Mouse (Mus musculus): ENCODE measurements at regions not wholly inside any gene's neighbourhood (a gene's known extent, or its start where the extent isn't known, plus 50 kb on each side); places are given as distances from the start of the nearest gene placed in this dataset.
A peak's percentile ranks its signal among the peaks of the same experiment; 100 is the strongest.

DNA sequence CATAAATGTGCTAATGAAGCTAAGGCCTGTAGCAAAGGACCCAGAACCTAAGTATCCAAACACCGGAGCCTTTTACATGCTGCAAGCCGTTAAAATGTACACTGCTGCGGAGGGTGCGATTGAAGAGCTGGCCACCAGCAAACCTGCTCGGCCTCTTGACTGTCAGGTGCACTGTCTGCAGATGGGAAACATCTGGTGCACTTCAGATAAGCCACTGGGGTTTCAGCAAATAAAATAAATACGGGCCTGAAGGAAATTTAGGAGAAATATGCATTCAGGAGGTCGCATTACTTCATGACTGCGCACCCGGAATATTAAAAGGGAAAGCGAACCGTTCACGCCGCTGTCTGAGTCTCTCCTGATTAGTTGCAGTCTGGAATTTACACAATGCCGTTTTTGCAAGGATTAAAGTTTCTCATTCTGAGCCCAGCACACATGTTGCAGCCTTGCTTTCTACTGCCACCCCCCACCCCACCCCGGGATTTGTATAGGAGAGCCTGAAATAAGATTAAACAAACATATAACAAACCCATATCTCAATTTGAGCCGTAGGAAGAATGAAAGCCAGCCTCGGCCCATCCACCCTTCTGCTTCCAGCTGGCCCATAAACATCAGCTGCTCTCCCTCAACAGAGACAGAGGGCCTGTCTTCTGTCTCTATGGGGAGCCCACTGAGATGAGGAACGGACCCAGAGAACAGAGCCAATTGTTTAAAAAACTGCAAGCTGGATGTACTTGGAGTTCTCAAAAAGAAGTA lies 103.5 kb upstream of the Cd180 start:
- no peak for DNase-seq

DNA sequence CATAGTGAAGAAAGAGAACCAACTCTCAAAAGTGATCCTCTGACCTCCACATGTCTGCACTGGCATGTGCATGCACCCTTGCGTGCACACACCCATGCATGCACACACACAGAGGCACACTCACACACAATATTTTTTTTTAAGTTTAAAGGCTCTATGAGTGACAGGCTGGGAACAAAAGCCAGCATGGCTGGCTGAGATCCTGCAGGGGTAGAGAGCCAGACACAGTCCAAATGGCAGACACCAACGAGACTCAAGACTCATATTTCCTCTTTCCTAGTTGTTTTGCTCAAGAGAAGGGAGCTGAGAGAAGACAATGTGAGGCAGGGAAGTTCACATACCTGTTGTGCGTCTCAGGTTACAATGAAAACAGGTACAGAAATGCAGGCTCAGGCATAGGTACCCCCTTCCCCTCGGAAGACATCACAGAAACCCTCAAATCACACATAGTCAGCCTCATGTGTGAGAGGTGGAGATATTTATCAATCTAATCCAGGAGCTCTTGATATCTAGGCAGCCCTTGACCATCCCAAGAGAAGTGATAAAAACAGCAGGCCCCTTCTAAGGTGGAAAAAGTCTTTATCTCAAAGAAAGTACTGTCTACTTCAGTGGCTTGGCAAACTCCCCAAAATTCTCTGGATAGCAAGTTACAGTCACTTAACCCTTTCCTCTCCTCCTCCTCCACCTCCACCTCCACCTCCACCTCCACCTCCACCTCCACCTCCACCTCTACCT lies 101.4 kb upstream of the Cd180 start:
- no peak for DNase-seq

DNA sequence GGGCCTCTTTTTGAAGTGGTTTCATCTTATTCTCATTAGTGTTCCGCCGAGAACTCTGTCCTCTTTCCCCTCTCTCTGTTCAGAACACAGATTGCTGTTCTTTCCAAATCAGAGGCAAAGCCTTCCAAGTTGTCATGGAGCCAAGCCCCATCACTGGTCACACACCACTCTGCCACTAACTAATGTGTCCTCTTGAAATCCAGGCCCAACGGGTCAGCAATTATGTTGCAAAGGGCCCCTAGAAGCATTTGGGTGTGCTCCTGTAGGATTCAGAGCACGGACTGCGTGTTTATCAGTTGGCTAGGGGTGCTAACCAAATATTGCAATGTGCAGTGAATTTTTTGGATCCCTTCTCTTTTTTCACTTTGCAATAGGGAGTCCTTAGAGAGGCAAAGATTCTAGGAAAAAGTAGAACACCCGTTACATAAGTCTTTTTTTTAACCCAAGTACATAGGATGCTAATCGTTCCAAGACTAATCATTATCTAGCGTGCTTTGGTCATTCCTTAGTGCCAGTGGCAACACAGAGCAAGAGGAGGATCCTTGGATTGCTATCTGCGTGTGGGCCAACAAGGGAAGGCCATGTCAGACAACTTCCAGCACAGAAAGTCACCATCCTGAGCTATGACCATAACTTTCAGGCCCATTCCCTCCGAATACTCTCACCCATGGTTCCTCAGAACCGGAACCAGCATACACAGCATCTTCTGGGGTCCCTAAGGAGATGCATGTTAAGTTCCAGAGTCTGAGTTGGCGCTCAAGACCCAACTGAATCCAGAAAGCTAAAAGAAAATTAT lies 99.8 kb upstream of the Cd180 start:
- peak; percentile 50 for DNase-seq

DNA sequence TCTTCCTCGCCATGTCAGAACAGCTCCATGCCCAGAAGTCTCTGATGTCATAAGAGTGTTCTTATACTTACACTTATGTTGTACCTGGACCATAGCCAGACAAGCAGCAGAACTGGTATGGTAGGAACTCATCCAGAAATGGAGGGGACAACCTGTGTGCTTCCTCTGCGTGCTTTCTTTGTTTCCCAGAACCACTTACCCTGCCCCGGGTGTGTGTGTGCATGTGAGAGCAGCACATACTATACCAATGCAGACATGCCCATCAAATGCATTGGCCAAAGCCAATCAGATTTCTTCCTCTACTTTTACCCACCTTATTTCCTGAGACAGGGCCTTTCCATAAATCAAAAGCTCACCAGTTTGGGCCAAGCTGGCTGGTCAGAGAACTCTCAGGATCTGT lies 99.2 kb upstream of the Cd180 start:
- DNase-seq, result no peak

DNA sequence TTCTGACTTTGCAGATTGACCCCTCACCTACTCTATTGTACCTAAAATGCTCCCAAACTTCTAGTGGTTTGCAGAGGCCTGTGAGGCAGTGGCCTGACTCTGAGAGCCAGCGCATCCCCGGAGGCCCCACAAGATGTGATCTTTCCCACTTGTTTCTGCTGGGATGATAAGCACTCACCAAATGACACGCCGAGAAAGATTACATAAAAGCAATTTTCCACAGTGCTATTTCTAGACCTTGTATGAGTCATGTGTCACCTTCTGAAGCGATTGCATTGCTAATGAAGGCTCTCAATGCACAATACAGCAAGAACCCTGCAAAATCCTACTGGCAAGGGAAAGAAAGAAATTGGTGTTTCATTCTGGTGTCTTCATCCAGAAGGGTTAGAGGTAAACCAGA lies 97.8 kb upstream of the Cd180 start:
- no peak for DNase-seq

DNA sequence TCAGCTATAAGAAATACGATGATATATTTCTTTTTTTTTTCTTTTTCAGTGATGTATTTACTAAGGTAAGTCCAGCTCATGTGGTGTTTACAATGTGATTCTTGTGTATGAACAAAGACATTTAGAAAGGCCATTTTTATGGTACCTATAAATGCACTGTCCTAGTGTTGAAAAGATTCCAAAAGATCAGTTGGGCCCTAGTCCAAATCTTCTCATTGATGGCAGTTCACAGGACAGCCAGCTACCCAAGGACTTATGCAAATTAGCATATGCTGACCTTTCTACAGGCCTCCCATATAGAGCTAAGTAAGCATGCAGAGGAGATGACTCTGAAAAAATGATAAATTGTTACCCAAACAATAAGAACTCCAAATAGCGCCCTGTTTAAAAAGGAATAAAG lies 97.3 kb upstream of the Cd180 start:
- DNase-seq, result no peak

DNA sequence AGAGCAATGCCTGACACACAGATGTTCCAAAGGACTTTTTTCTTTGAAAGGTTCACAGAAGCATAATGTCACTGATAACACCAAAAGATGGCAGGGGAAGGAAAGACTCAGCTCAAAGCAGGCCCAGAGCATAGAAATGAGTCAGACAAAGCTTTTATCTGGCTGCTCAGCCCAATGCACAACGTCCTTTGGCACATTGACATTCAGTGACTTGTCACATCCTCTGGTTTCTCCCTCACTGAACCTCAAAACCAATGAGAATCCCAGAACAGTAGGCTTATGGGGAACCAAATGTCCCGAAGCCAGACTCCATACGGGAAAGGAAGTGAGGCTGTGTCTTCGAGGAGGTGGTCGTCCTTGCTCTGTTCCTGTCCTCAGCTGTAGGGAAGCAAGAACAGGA lies 95.2 kb upstream of the Cd180 start:
- DNase-seq, result no peak

DNA sequence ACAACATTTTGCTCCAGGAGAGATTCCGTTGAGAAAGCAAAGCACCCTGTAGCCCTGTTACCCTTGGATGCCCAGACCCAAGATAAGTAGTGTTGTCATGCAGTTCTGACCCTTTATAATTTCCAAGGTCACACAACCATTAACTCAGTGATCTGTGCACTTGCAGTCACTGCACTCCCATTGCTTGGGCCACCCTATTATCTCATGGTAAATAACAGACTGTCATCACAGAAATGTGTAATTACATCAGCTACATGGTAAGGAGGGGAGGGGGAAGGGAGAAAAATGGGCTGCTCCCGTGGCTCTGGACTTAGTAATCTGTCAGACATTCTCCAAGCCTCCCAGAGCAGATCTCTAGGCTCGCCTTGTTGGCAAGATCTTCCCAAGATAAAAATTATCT lies 93.8 kb upstream of the Cd180 start:
- no peak for DNase-seq

DNA sequence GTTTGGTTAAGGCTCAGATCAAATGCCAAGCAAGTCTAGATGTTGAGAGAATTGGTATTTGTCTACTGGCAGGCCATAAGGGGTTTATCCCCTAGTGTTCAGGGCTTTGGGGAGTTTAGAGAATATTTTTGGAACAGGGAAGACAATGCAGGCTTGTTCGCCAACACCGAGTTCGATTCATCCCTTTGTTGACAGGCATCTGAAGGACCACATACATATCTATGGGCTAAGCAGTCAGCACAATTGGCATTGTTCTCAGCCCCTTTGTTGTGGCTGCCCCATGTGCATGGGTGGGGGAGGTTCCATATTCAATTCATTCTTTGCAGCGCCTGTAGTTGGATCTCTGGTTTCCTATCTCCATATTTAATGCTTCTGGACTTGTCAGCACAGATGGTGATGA lies 93.3 kb upstream of the Cd180 start:
- no peak for DNase-seq

DNA sequence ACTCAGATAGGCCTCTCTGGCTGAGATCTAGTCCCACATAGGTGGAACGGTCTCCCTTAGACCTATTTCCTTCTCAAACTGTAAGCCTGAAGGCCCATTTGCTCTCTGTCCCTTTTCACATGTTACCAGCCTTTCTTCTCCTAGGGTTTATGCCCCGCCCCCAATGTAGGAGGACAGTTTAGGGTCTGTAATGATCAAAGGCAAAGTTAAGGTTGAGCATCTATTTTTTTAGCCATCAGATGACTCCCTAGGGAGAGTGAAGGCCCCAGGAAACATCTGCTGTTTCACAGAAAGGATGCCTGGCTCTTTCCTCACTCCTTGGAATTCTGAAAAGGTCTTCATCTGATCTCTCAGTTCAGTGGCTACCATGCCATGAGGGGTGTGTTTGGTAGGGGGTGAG lies 68.9 kb upstream of the Cd180 start:
- no peak for DNase-seq

DNA sequence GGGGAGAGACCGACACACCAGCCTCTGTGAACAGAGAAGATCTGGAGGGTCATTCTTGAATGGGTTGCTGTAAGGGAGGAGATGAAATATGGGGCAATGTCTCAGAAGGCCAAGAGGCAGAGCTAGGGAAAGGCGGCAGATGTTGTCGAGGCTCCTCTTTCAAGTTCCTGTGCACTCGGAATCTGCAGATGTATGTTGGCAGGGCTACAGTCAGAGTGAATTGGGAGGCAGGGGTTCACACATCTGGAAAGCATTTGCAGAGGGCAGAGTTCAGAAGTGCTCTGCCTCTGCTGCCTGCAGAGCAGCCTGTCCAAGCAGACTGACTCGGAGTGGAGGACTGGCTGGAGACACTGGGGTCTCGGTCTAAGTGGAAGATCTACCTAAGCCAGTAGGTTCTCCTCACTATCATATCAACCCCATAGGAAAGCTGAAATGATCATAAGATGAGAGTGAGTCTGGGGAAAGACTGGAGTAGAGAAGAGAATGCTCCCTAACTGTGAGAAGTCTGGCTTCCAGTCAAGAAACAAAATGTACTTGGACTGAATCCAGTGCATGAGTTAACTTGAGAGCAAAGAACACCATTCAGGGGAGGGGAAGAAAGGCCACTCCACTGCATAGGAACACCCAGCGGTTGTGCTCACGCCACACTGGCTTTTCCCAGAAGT lies 68.1 kb upstream of the Cd180 start:
- DNase-seq, result peak; percentile 44

DNA sequence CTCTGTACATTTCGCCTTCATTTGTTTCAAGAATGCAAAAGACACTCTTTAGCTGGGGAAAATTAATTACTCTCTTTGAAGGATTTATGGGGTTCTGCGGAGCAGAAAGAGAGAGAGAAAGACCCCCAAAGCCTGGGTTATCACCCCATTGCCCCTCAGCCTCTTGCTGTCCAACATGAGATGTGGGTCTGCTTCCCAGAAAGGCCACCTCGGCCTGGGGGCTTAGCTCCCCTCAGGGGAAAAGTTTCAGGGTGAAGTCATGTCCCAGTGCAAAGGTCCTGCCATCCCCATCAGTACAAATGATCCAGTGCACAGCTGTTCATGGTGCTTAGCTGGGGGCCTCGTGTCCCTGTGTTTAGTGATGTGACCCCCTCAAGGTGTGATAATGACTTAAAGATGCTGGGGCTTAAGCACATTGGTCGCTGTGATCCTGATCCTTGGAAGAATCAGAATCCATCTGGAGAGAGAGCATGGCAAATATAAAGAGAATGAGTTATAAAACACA lies 67.5 kb upstream of the Cd180 start:
- no peak for DNase-seq

DNA sequence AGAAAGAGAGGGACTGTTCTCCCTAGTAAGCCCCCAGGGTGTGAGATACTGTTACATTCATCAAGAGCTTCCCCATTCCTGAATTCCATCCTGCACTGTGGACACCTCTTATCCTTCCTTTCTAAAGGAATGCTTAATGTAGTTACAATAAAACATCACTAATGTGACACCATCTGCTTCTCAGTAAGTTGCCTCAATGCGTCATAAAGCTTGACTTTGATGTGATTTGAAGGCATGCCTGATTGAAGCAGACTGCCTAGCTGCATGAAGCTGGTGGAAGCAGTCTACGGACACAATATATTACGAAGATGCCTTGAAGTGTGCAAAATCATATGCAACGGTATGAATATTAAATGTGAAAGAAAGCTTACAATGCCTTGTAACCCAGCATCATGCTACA lies 65.6 kb upstream of the Cd180 start:
- no peak for DNase-seq

DNA sequence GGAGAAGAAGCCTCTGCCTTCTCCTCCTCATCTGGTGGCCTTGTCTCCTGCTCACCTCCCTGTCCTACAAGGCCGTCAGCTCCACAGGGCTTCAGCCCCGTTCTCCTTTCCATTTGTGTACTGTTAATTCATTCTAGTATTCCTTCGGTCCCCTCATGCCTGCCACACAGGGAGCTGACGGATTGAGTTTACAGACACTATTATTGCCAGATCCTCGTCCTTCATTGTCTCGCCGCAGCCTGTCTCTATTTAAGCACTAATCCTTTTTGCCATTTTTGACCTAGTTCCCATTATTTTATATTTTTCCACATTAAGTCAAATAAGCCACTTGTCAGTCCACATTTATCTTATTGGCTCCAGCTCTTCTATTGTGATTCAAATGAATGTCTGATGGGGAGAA lies 64.2 kb upstream of the Cd180 start:
- DNase-seq, result no peak

DNA sequence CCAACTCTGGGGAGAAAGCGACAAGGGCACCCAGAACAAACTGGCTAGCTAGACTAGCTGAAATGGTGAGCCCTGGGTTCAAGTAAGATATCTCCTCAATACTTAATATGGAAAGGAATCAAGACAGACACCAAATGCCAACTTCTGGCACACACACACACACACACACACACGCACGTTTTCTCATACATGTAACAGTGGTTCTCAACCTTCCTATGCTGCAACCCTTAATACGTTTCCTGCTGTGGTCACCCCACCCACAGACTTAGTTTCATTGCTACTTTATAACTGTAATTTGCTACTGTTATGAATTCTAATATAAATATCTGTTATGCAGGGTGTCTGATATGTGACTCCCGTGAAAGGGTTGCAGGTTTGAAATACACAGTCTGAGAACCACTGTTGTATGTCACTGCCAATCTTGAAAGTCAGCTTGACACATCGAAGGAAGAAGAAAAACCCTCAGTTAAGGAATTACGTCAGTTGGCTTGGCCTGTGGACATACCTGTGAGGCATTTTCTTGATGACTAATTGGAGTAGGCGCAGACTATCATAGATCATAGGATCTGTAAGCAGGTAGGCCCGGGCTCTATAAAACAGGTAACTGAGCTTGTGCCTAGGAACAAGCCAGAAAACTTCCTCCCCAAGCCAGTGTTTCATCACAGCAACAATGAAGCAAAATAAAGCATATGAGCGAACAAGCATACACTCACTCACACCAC lies 59.0 kb upstream of the Cd180 start:
- DNase-seq, result no peak

DNA sequence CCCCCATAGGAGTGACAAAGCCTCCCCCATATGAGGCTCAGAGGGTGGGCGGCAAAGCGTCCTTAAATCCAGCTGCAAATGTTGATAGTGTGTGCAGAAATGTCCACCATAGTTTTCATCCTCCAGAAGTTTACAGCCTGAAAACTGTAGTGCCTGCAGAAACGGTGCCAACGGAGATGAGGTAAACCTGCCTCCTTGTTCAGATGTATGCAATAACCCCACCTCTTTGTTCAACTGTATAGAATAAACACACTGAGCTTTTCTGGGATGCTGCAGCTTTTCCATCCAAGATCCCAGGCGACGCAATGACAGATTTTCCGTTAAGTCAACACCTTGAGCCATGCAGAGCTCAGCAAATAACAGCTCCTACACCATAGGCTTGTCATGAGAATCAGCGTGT lies 57.3 kb upstream of the Cd180 start:
- DNase-seq, result no peak

DNA sequence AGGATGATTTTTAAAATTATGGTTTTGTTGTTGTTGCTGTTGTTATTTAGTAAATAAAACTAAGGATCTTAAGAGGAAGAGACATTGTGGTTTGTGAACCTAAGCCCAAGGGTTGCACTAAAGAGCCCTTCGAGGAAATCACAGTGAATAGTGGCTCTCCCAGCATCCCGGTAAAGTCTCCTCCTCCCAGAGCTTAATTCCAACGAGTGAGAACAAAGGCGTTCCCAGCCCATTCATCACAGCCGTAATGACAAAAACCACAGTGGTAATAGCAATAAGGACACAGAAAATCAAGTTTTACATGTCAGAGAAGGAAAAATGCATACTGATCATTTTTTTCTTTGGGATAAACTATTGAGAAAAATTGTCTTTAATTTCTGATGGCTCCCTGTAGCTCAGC lies 56.3 kb upstream of the Cd180 start:
- no peak for DNase-seq

DNA sequence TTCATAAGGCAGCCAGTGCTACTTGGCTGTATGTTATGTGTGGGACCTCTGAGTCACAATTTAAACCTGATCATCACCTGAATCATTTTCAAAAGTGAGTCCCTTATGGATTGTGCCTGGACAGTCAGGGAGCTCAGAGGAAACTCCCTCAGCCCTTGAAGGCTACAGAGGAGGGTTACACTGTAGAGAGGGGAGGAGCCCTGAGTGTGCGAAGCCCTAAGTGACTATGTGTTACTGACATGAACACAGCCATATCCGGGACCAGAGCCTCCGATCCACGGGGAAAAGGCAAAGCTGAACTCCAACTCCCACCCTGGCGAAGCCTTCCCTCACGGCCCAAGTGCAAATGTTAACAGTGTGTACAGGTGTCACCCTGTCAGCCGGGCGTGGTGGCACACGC lies 53.7 kb upstream of the Cd180 start:
- no peak for DNase-seq

DNA sequence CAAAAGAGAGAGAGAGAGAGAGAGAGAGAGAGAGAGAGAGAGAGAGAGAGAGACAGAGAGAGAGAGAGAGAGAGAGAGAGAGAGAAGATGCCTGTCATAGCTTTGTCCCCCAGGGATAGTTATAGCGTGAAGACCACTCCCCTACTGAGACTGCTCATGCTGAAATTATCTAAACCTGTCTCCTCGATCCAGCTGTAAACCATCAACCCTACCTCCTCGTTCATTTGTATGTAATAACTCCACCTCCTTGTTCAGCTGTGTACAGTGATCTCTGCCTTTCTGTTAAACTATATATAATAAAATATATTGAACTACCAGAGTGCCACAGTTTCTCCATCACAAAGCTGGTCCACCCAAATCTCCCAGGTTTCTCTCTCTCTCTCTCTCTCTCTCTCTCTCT lies 53.2 kb upstream of the Cd180 start:
- DNase-seq, result no peak

Measured in adrenal gland, adult 8-10 months (tissue).